Comparison of ENCODE assay signal across 13 mouse cellular contexts in genomic region chr8:125336799-125337198, GRCm38 (mm10).
DNase-seq lines count a peak whose midpoint lies in the region; ATAC-seq and TF ChIP-seq lines count a peak whose summit lies in the region.
"Had no signal": no experiment of that assay in that cellular context is flagged by ENCODE, and none has a peak within 500 bp of the region (broad histone marks: within the 10 kb centered on the region; RNA-seq: fewer than 3 reads in every experiment).

No protein-coding gene starts in this region.

- no peaks in the 10 kb centered on the region for H3K9me3 ChIP-seq in hindbrain, embryonic 15.5 days
- H3K9me3 ChIP-seq in hindbrain, embryonic 11.5 days (ENCODE audit: control insufficient read depth, low read length): no peaks in the 10 kb centered on the region
- no peaks in the 10 kb centered on the region for H3K9me3 ChIP-seq in midbrain, embryonic 15.5 days
- no peaks in the 10 kb centered on the region for H3K9me3 ChIP-seq in stomach, postnatal 0 days (ENCODE audit: control insufficient read depth, low read length)
- H3K9me3 ChIP-seq: forebrain, embryonic 15.5 days had no signal

- H3K27me3 ChIP-seq in hindbrain, embryonic 15.5 days: peaks cover 10% of the 10 kb centered on the region; the same call in 1 of the 2 replicates
- H3K27me3 ChIP-seq in hindbrain, embryonic 11.5 days (ENCODE audit: control insufficient read depth, insufficient read depth, low read length): peaks cover 8% of the 10 kb centered on the region; the same call in 1 of the 2 replicates
- peaks cover 31% of the 10 kb centered on the region for H3K27me3 ChIP-seq in midbrain, embryonic 15.5 days (replicated peaks)
- H3K27me3 ChIP-seq in stomach, postnatal 0 days (ENCODE audit: control insufficient read depth, insufficient read depth, low read length): no peaks in the 10 kb centered on the region
- H3K27me3 ChIP-seq: forebrain, embryonic 15.5 days had no signal

- no peak overlapping the region for H3K4me2 ChIP-seq in hindbrain, embryonic 15.5 days
- no peak overlapping the region for H3K4me2 ChIP-seq in hindbrain, embryonic 11.5 days (replicated peaks; ENCODE audit: low read depth, low read length)
- H3K4me2 ChIP-seq in midbrain, embryonic 15.5 days: no peak overlapping the region
- H3K4me2 ChIP-seq in stomach, postnatal 0 days (replicated peaks; ENCODE audit: low read depth): no peak overlapping the region

- no peak for TF ChIP-seq EP300 in stomach, postnatal 0 days (optimal IDR thresholded peaks at IDR 0.05)

- WGBS in hindbrain, embryonic 15.5 days: 20% methylated on average over 3 of the region's 3 CpGs
- 37% methylated on average over 3 of the region's 3 CpGs for WGBS in hindbrain, embryonic 11.5 days
- 24% methylated on average over 3 of the region's 3 CpGs for WGBS in midbrain, embryonic 15.5 days
- 66% methylated on average over 3 of the region's 3 CpGs for WGBS in stomach, postnatal 0 days

- H3K36me3 ChIP-seq in hindbrain, embryonic 15.5 days: no peaks in the 10 kb centered on the region
- H3K36me3 ChIP-seq in hindbrain, embryonic 11.5 days (ENCODE audit: control insufficient read depth, insufficient read depth, low read length): no peaks in the 10 kb centered on the region
- H3K36me3 ChIP-seq in midbrain, embryonic 15.5 days (replicated peaks): no peaks in the 10 kb centered on the region
- H3K36me3 ChIP-seq in stomach, postnatal 0 days (ENCODE audit: control insufficient read depth, insufficient read depth, low read length): no peaks in the 10 kb centered on the region
- H3K36me3 ChIP-seq: forebrain, embryonic 15.5 days had no signal

- DNase-seq in hindbrain, embryonic 11.5 days (ENCODE audit: low spot score): no peak
- peak; percentile 20 to 23 for DNase-seq in B cell, adult 2 months
- peak; percentile 48 for DNase-seq in R1 (ENCODE audit: low read depth, low spot score)
- no peak for DNase-seq in stomach, postnatal 0 days (ENCODE audit: low spot score)
- no peak for DNase-seq in heart, adult 9 months (ENCODE audit: low spot score in 2 of 2)
- DNase-seq: cerebellum, postnatal 10 days; heart, adult 18-20 months; lung, adult 18-20 months had no signal

- ATAC-seq in hindbrain, embryonic 15.5 days (ENCODE audit: low FRiP score, low read depth): no peak
- no peak for ATAC-seq in hindbrain, embryonic 11.5 days (ENCODE audit: low FRiP score)
- no peak for ATAC-seq in midbrain, embryonic 15.5 days (replicated peaks)
- ATAC-seq in stomach, postnatal 0 days (ENCODE audit: low FRiP score, low TSS enrichment): no peak
- ATAC-seq in frontal cortex, adult (ENCODE audit: low TSS enrichment): no peak
- ATAC-seq: forebrain, embryonic 15.5 days had no signal

- H3K4me3 ChIP-seq in hindbrain, embryonic 15.5 days: no peak overlapping the region
- no peak overlapping the region for H3K4me3 ChIP-seq in hindbrain, embryonic 11.5 days (ENCODE audit: low read depth, low read length)
- no peak overlapping the region for H3K4me3 ChIP-seq in midbrain, embryonic 15.5 days
- no peak overlapping the region for H3K4me3 ChIP-seq in stomach, postnatal 0 days (ENCODE audit: low read depth, low read length)
- H3K4me3 ChIP-seq: forebrain, embryonic 15.5 days had no signal

- H3K4me1 ChIP-seq in hindbrain, embryonic 15.5 days (replicated peaks): peaks cover 34% of the 10 kb centered on the region
- H3K4me1 ChIP-seq in hindbrain, embryonic 11.5 days (replicated peaks; ENCODE audit: control insufficient read depth, insufficient read depth, low read length): peaks cover 11% of the 10 kb centered on the region; the same call in 1 of the 2 replicates
- H3K4me1 ChIP-seq in midbrain, embryonic 15.5 days: peaks cover 26% of the 10 kb centered on the region
- H3K4me1 ChIP-seq in stomach, postnatal 0 days (replicated peaks; ENCODE audit: control insufficient read depth, insufficient read depth): no peaks in the 10 kb centered on the region

- no peak for TF ChIP-seq CTCF in stomach, postnatal 0 days (IDR thresholded peaks at IDR 0.05; ENCODE audit: low read depth)

- 0 out of 2 replicates have a peak overlapping the region, but pooled peaks have one; percentile 17 for H3K27ac ChIP-seq in hindbrain, embryonic 15.5 days (replicated peaks)
- H3K27ac ChIP-seq in hindbrain, embryonic 11.5 days (ENCODE audit: low read depth, low read length): no peak overlapping the region
- H3K27ac ChIP-seq in midbrain, embryonic 15.5 days: peak overlapping the region; percentile 34; the same call in 1 of the 2 replicates
- H3K27ac ChIP-seq in stomach, postnatal 0 days (replicated peaks): no peak overlapping the region
- H3K27ac ChIP-seq: forebrain, embryonic 15.5 days; kidney, postnatal 0 days had no signal

- H3K9ac ChIP-seq in hindbrain, embryonic 15.5 days: no peak overlapping the region
- no peak overlapping the region for H3K9ac ChIP-seq in hindbrain, embryonic 11.5 days (ENCODE audit: low read depth, low read length)
- no peak overlapping the region for H3K9ac ChIP-seq in midbrain, embryonic 15.5 days
- H3K9ac ChIP-seq in stomach, postnatal 0 days (ENCODE audit: low read length): no peak overlapping the region
- H3K9ac ChIP-seq: forebrain, embryonic 15.5 days had no signal

Comparison
In these comparisons a context has a peak if more than half of its experiments do, and no peak if none do; other contexts are left out.
1. H3K27ac ChIP-seq: peak in hindbrain, embryonic 15.5 days (single experiment) and midbrain, embryonic 15.5 days (single experiment); none in hindbrain, embryonic 11.5 days (single experiment) and stomach, postnatal 0 days (single experiment).
2. DNase-seq: peak in B cell, adult 2 months (2 of 2) and R1 (single experiment); none in hindbrain, embryonic 11.5 days (single experiment), stomach, postnatal 0 days (single experiment) and heart, adult 9 months (0 of 2).